Mouse (Mus musculus) liver (tissue): ENCODE results near the gene Rtbdn.

Source experiments
- DNase-seq: peaks from one replicate; pipeline ENCODE4 v3.0.0-alpha.2; 2020; ENCODE audit warnings: mixed read lengths

The Rtbdn gene

DNA sequence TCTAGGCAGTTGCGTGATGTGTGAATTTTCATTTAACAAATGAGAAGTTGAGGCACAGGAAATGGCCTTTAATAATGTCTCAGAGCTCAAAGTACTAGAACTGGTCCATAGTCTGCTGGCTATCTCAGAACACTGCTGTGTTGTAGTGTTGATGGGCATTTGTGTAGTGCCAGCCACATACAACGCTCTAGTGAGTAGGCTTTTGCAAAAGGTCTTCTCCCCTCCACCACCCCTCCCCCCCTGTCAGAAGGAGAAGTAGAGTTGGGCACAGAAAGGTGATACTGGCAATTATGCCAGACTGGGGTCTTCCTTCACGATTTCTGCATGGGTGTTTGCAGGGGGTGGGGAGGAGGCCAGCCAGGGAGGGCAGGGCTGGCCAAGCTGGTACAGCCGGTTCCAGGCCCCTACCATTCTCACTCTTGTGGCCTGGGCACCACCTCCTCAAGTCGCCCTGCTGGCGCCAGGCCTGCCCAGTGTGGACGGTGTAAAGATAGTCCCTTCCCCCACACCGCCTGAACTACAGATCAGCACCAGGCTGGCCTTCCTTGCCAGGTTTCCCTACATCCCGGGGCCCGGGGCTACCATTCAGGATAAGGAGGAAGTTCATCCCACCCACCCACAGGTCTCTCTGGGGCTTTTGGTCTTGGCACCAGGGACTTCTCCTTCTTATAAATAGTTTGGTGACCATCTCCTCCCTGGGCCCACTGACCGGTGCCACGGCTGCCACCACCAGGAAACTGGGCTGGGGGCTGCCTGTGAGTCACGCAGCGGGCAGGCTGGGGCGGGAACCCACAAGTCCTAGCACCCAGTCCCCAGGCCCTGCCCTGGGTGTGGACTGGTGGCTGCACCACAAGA, 35.1 kb downstream of the Rtbdn start:
- no peak for DNase-seq

DNA sequence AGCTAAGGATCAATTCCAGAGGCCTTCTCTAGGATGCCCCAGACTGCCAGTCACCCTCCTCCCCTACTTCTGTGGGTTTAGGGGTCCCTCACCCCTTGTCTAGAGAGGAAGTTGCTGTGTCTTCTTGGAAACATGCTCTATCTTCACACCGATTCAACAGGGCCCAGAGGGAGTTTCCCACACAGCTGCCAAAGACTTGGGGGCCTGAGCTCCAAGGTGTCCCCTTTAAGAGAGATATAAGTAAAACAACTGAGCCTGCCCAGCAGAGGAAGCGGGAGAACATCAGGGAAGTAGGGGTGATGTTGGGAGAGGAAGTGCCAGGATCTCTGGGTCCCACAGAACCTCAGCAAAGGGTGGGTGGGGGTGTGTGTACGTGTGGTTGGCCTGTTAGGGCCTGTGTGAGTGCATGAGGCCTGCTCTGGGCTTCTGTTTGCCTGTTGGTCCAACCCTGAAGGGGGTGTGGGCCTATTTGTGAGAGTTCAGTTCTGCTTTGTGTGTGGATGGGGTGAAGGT, 35.8 kb downstream of the Rtbdn start:
- DNase-seq: no peak

DNA sequence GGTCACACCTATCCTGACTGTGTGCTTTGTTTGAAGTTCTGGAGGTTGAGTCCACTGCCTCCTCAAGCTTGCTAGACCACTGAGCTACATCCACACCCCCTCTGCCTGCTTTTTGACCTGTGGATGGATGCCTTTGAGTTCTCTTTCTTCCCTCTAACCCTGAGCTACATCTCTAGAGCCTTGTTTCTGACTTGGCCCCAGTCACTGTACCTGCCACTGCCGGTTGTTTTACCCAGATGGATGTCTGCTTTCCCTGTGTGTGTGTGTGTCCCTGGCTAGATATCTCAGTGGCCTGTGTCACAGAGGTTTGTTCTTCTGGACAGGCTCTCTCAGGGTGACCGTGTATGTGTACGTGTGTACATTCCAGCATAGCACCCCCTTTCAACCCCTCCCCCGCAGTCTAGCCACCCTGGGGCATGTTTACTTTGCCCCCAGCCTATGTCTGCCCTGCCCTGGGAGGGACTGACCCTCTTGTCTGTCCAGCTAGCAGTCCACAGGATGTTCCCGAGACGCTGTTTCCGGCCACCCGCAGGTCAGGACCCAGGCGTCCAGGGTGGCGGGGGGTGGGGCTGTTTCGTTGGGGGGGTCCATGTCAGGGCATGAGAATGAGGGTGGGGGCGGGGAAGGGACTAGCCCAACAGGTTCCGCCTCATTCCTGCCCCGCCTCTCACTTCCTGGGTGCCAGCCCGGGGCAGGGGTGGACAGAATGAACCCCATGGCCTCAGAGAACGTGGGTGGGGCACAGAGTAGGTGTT, 37.7 kb downstream of the Rtbdn start:
- DNase-seq: peak; percentile 65

DNA sequence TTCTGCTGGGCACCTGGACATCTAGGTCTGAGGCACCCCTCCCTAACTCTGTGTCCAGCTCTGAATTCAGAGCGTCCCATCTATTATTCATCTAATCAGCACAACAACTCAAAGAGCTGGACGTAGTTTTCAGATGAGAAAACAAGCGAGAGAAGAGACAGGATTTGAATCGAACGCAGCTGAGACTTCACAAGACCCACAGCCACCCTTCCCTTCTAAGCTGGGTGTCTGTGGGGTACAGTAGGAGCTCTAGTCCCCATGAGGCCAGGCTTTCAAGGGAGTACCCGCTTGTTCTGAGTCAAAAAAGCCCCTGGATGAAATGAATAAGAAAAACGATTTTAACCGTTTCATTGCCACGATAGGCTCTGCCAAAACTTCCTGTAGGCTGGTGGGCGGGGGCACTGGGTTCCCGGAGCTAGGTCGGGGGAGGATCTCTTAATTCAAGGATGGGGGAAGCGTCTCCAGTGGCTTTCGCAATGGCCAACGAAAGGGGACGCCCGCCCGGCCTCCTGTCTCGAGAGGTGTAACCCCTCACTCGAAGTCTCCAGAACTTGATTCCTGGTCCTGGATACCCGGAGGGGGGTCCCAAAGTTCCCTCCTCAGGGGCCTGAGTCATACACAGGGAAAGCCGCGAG, 38.4 kb downstream of the Rtbdn start:
- peak; percentile 53 for DNase-seq

DNA sequence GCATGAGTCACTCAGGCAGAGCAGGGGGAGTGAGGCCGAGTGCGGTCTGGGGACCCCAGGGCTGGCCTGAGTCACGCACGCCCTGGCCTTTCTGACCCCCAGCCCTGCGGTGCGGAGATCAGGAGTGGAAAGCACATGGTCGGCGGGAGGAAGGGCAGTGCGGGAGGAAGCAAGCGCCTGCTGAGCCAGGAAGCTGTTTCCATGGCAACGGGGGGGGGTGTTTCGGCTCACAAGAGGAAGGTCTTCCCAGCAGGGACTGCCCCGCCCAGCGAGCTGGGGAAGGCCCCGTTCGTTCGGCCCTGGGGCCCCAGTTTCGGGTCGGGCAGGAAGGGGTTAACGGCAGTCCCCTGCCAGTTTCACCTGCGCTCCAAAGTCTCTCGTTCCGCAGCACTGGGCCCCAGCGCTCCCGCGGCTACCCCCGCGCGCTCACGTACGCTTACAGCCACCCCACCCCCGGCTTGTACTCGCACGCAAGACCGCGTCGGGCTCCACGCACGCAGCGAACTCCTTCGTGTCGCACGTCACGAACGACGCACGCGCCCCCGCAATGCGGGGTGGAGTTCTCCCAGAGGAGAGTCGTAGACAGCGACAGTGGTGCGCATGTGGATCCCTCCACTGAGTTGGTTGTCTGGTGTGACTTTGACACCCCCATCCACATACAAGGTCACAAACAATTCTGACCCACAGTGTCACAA, 39.0 kb downstream of the Rtbdn start:
- peak; percentile 93 for DNase-seq

DNA sequence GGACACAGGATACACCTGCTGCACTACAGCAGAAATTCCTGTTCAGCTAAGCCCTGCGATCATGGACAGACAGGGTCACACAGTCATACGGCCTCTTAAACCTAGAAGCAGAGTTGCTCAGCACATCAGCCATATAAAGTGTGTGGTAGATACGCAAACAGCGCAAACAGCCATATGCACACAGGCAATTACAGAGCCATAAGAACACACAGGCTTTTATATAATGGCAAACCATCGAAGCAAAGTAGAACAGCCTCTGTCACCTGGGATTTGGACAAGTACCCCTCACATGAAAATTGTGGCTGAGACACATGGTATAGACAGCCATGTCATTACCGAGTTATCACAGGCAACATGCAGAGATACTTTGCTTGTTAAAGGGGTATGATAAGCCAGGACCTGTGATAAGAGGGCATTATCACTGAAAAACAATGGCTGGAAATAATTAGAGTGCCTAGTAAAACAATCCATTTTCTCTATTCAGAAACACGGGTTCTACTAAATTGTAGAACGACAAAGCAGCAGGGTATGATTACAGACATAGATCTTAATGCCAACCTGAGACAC, 39.7 kb downstream of the Rtbdn start:
- no peak for DNase-seq

DNA sequence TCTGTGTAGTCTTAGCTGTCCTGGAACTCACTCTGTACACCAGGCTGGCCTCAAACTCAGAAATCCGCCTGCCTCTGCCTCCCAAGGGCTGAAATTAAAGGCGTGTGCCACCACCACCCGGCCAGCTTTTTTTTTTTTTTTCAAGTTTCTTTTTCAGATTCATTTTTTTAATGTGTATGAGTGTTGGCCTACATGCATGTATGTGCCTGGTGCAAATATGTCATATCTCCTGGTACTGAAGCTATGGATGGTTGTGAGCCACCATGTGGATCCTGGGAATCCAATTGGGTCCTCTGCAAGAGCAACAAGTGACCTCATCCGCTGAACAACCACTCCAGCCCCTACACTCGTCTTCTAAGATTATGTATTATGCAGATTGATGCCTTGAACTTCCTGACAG, 40.6 kb downstream of the Rtbdn start:
- no peak for DNase-seq

DNA sequence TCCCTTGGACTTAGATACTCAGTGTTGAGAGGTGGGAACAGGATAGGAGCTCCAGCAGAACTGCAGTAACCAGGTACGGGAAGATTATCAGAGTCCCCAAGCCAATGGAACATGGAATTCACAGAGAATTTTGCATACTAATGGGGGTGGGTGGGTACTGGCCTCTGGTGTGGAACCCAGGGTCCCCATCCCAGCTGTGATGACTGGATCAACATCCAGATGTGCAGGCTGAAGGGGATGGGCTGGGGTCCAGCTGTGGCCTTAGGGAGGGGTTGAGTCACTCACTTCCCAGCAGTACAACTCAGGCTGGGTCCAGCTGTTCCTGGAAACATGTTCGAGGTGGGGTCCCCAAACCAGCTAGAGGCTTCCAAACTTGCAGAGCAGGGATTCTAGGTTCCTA, 41.1 kb downstream of the Rtbdn start:
- DNase-seq: no peak

DNA sequence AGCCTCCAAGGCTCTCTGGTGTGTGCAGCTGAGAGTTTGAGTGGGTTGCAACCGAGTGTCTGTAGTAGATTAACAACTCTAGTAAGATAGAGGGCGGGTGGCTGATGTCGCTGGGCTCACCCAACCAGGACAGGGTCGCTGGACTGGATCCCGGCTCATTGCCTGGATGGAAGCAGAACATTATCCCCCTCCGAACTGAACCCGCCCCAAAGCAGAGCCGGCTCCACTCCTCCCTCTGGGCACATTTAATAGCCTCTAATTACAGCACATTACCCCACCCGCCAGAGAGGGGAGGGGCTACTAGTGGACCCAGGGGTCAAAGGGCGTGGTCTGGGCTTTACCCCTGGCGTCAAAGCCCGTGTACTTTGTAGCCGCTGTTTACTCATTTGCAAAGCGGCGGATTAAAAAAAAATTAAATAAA, 42.5 kb downstream of the Rtbdn start:
- DNase-seq: peak; percentile 70

DNA sequence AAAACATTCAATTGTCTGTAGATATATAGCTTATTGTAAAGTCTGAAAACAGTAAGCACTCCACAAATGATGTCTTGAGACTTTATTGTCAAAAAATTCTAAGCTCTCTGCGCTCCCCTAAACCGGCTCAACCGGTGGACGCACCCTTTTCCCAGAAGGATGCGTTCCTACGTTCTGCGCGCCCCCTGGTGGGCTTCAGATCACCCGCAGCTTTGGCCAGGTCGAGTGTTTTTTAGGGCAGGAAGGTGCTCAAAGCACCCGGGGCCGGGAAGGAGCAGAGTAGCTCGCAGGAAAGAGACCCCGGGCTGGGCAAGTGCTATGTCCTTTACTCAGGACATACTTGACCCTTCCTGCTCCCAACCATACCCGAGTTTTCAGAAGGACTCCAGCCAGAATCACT, 43.0 kb downstream of the Rtbdn start:
- DNase-seq: peak; percentile 96

DNA sequence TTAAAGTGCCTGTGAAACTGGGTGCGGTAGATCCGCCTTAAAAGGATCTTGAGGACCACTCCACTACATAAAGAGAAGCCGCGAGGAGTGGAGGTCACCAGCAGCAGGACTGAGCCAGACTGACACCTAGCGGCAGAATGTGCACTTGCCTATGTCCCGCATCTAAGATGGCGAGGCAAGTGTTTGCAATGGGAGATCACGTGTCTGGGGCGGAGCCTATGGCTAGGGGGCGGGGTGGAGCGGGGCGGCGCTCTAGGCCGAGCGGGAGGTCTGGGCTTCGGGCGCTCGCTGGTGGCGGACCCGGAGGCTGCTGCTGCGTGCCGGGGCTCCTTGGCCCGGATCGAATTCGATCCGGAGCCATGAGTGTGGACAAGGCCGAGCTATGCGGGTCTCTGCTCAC, 43.6 kb downstream of the Rtbdn start, which contains the start of gene Hook2:
Hook2 (plus strand) TSS at position 255 of the 400 bp plus-strand sequence.
- DNase-seq: peak; percentile 99

DNA sequence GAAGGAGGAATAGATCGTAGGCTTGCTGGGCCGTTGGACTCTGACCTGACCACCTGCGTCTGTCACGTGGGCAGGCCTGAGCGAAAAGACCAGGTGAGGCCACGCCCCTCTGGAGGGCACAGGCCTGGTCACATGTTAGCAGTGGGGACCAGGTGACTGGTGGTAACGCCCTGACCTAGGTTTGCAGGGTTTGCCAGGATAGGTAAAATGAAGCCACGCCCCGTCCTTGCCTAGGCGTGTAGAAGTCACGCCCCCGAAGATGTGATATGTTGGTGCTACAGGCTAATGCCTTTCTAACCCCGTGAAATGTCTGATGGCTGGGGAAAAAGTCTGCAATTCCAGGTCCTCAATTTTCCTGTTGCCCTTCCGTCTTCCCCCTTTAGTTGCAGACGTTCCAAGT, 44.0 kb downstream of the Rtbdn start:
- DNase-seq: peak; percentile 85

DNA sequence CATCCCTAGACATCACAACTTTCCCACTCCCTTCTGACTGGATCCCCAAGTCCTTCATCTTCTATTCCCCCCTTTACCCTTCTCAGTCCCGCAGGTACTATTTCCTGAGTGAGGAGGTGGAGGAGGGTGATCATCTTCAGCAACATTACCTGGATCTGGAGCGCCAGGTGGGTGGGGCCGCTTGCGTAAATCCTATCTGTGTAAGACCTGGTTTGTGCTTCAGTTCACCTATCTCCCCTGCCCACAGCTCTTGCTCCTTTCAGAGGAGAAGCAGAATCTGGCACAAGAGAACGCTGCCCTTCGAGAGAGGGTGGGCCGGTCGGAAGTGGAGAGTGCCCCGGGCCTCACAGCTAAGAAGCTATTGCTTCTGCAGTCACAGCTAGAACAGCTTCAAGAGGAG, 47.6 kb downstream of the Rtbdn start:
- DNase-seq: no peak

DNA sequence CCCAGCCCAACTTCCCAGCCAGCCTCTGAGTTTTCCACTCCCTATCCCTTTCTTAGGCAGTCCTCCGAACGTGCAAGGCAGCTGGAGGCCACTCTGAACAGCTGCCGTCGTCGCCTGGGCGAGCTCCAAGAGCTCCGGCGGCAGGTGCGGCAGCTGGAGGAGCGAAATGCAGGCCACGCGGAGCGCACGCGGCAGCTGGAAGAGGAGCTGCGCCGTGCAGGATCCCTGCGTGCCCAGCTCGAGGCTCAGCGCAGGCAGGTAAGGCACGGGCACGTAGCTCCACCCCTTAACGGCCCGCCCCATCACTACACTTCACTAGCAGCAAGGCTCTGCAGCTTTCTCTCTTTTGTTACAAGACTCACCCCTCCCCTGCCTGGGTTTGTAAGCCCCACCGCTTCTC, 48.9 kb downstream of the Rtbdn start:
- DNase-seq: no peak

DNA sequence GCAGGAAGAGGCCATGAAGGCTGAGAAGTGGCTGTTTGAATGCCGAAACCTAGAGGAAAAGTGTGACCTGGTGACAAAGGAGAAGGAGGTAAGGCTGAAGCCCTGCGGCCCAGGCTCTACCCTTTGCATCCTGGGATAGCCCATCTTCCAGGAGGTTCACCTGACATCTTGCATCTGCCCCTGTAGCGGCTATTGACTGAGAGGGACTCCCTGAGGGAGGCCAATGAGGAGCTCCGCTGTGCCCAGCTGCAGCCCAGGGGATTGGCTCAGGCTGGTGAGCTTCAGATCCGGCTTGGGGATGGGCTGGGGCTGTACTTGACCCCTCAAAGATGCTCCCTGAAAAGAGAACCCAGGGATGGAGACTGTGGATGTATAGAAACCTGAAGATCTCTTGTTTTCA, 50.2 kb downstream of the Rtbdn start:
- no peak for DNase-seq

DNA sequence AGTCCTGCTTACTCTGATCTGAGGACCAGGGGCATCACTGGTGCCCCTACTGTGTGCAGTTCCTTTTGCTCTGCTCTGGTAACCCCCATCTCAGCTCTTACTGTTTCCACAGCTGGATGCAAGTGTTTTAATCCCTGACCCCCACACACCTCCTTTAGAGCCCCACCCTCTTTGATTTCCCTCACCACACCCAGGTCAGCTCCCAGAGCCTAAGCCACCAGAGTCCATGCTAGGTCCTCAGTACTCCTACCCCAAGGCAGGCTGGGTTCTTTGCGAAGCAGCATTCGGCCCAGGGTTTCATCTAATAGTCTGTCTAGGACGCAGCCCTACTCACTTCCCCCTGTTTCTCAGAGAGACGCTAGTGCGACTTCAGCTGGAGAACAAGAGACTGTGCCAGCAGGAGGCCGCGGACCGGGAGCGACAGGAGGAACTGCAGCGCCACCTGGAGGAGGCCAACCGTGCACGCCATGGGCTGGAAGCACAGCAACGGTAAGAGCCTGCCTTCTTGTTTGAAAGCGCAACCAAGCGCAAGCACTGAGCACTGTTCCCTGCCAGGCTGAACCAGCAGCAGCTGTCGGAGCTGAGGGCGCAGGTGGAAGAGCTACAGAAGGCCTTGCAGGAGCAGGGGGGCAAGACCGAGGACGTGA, 51.0 kb downstream of the Rtbdn start:
- DNase-seq: peak; percentile 91
